8 mouse cellular contexts compared by ENCODE assay signal in the genomic region with DNA sequence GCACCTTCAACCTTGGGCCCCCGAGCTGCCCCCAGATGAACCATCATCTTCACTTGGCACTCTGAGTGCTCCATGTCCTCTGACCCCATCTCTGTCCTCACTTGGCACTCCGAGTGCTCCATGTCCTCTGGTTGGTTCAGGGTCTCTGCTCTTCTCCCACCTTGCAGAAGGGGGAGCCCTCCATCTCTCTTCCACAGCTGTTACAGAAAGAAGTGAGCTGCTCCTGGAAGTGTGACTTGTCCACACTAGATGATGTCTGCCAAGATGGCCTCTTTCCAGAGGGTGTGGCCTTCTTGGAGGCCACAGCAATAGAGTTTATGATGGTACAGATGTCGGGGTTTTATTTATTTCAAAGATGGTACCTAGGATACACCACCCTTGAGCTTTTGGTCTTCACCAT. TPM values are rescaled to one million over a fixed set of nuclear protein-coding genes. Genes with fewer than 3 reads are reported as not detected.
DNase-seq lines count a peak whose midpoint lies in the region; ATAC-seq and TF ChIP-seq lines count a peak whose summit lies in the region.

No protein-coding gene starts in this region.

- no peaks in the 10 kb centered on the region for H3K36me3 ChIP-seq in liver, adult 2 months (ENCODE audit: control insufficient read depth, insufficient read depth, low read length)
- H3K36me3 ChIP-seq in small intestine, adult 2 months (ENCODE audit: control insufficient read depth, insufficient read depth, low read length), result no peaks in the 10 kb centered on the region

- H3K27ac ChIP-seq in liver, adult 2 months (replicated peaks; ENCODE audit: insufficient read depth, low read depth, low read length), result no peak overlapping the region
- no peak overlapping the region for H3K27ac ChIP-seq in small intestine, adult 2 months (ENCODE audit: insufficient read depth, low read depth, low read length)

- no peak for TF ChIP-seq POLR2A in liver, adult 2 months (IDR thresholded peaks at IDR 0.05; ENCODE audit: extremely low read depth, insufficient read depth, low read length)
- TF ChIP-seq POLR2A in small intestine, adult 2 months (IDR thresholded peaks at IDR 0.05; ENCODE audit: low read depth, low read length), result no peak

- peak; percentile 57 for DNase-seq in liver, adult 2 months (ENCODE audit: extremely low read depth, low read depth, low spot score)
- no peak for DNase-seq in liver
- peak; percentile 33 for DNase-seq in adrenal gland, postnatal 25 days
- peak; percentile 71 for DNase-seq in heart, postnatal 4 days
- DNase-seq in frontal cortex, postnatal 25 days (ENCODE audit: low spot score in 2 of 2), result no peak
- no peak for DNase-seq in cerebellum, postnatal 36 days

- peak; percentile 32; the same call in 1 of the 2 replicates for TF ChIP-seq CTCF in liver, adult 2 months (IDR thresholded peaks at IDR 0.05; ENCODE audit: low read depth, low read length)
- TF ChIP-seq CTCF in small intestine, adult 2 months (IDR thresholded peaks at IDR 0.05; ENCODE audit: extremely low read depth, insufficient read length, insufficient replicate concordance, low read depth, low read length), result peak; percentile 28; the same call in 1 of the 2 replicates

- H3K79me2 ChIP-seq in liver, adult 2 months (ENCODE audit: control insufficient read depth, insufficient read depth, low read length), result no peaks in the 10 kb centered on the region

- no peak overlapping the region for H3K4me3 ChIP-seq in liver, adult 2 months (ENCODE audit: insufficient read depth, low read depth, low read length)
- no peak overlapping the region for H3K4me3 ChIP-seq in small intestine, adult 2 months (ENCODE audit: low read depth, low read length)

- H3K4me1 ChIP-seq in liver, adult 2 months (ENCODE audit: control insufficient read depth, insufficient read depth, low read length), result peaks cover 18% of the 10 kb centered on the region
- peaks cover 48% of the 10 kb centered on the region; the same call in 1 of the 2 replicates for H3K4me1 ChIP-seq in small intestine, adult 2 months (ENCODE audit: control insufficient read depth, insufficient read depth, insufficient read length, low read length)

- H3K27me3 ChIP-seq in liver, adult 2 months (ENCODE audit: control insufficient read depth, insufficient read depth, low read length), result no peaks in the 10 kb centered on the region
- no peaks in the 10 kb centered on the region for H3K27me3 ChIP-seq in small intestine, adult 2 months (ENCODE audit: control insufficient read depth, insufficient read depth, low read length)

- WGBS in liver, adult 2 months, result 59% methylated on average over 3 of the region's 3 CpGs
- 58% methylated on average over 3 of the region's 3 CpGs for WGBS in small intestine, adult 2 months

- H3K9ac ChIP-seq in liver, adult 2 months (ENCODE audit: low read depth, low read length), result no peak overlapping the region

- ATAC-seq in cerebellum, adult (ENCODE audit: insufficient number of reproducible peaks, low FRiP score, low TSS enrichment), result no peak

RNA-seq across cellular contexts. Expression of gene Slc45a1, which starts 38.8 kb away (rescaled TPM):
- total RNA-seq in liver, adult 2 months (2014; rRNA removed), result not detected in 2 replicates
- polyA plus RNA-seq in liver, adult 2 months (2012; rRNA removed), result not detected in 2 replicates
- 0.46 and 0.67 TPM in 2 replicates for total RNA-seq in adrenal gland, postnatal 25 days (2021)
- not detected for total RNA-seq in heart, postnatal 4 days (2021)
- polyA plus RNA-seq in small intestine, adult 2 months (2012; rRNA removed), result 0.11 and 0.38 TPM in 2 replicates

Comparison
In these comparisons a context has a peak if more than half of its experiments do, and no peak if none do; other contexts are left out.
1. DNase-seq: peak in liver, adult 2 months (single experiment), adrenal gland, postnatal 25 days (single experiment) and heart, postnatal 4 days (single experiment); none in liver (single experiment), frontal cortex, postnatal 25 days (0 of 2) and cerebellum, postnatal 36 days (0 of 2).